Mouse (Mus musculus): ENCODE data around the gene Lif.

DNA sequence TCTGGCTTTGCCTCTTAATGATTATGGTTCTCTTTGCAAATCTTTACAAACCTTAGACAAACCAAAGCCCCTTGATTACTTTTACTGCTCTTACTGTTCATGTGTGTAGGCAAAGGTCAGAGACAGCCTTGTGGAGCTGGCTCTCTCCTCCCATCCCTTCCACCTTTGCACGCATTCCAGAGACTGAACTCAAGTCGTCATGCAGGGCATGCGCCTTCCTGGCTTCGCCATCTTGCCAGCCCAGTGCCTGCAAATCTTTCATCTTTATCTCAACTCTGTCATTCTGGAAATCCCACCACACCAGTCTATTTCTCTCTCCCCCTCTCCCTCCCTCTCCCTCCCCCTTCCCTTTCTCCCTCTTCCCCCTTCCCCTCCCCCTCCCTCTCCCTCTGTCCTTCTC, 63.5 kb downstream of the Lif start:
- TF ChIP-seq GATA1 (IDR thresholded peaks at IDR 0.05; ENCODE audit: low read length) (no peak), TAL1 (IDR thresholded peaks at IDR 0.05; ENCODE audit: low read length) (no peak)
